Mouse (Mus musculus): ENCODE data around the gene Prlr. TPM values are rescaled to one million over a fixed set of nuclear protein-coding genes. Genes with fewer than 3 reads are reported as not detected.
A peak's percentile ranks its signal among the peaks of the same experiment; 100 is the strongest.

Gene Prlr
- total and polyA plus RNA-seq, 2 experiments from 2014 or later: 2.3 to 4.8 TPM

GRCm38 (mm10) chr15:10306461-10306860 is 129.4 kb downstream of the Prlr start:
- ATAC-seq (ENCODE audit: low FRiP score): no peak
- no peak for TF ChIP-seq CTCF (IDR thresholded peaks at IDR 0.05)
- Histone ChIP-seq H3K9me3 (ENCODE audit: low read length) (no peaks in the 10 kb centered on the region), H3K9ac (replicated peaks; ENCODE audit: low read length, poor library complexity, severe bottlenecking) (no peak overlapping the region), H3K4me3 (ENCODE audit: low read depth, low read length) (no peak overlapping the region), H3K36me3 (ENCODE audit: insufficient read depth, low read length) (no peaks in the 10 kb centered on the region), H3K4me2 (ENCODE audit: low read depth, low read length, poor library complexity, severe bottlenecking) (no peak overlapping the region), H3K27ac (ENCODE audit: low read depth, low read length) (no peak overlapping the region), H3K4me1 (ENCODE audit: insufficient read depth, low read length) (no peaks in the 10 kb centered on the region), H3K27me3 (ENCODE audit: insufficient read depth, low read length) (no peaks in the 10 kb centered on the region)
- WGBS: 94% methylated on average over 1 of the region's 1 CpGs
- DNase-seq (ENCODE audit: low spot score): no peak

- WGBS: 88% methylated on average over 5 of the region's 5 CpGs
- no peak for ATAC-seq (ENCODE audit: low FRiP score)
These were observed 134.8 kb downstream of the Prlr start for GRCm38 (mm10) chr15:10311826-10312225.

GRCm38 (mm10) chr15:10313522-10314455 is 136.8 kb downstream of the Prlr start:
- no peaks in the 10 kb centered on the region for H3K27me3 ChIP-seq (ENCODE audit: insufficient read depth, low read length)
- no peak overlapping the region for H3K27ac ChIP-seq (ENCODE audit: low read depth, low read length)
- H3K4me2 ChIP-seq (ENCODE audit: low read depth, low read length, poor library complexity, severe bottlenecking): no peak overlapping the region
- H3K4me1 ChIP-seq (ENCODE audit: insufficient read depth, low read length): no peaks in the 10 kb centered on the region
- 52% methylated on average over 7 of the region's 7 CpGs for WGBS
- peak; percentile 84 for TF ChIP-seq CTCF (IDR thresholded peaks at IDR 0.05)
- peak; percentile 72; the same call in 1 of the 2 replicates for ATAC-seq (ENCODE audit: low FRiP score)
- no peak overlapping the region for H3K4me3 ChIP-seq (ENCODE audit: low read depth, low read length)
- no peaks in the 10 kb centered on the region for H3K9me3 ChIP-seq (ENCODE audit: low read length)
- no peak overlapping the region for H3K9ac ChIP-seq (replicated peaks; ENCODE audit: low read length, poor library complexity, severe bottlenecking)
- DNase-seq (ENCODE audit: low spot score): peak; percentile 87
- no peaks in the 10 kb centered on the region for H3K36me3 ChIP-seq (ENCODE audit: insufficient read depth, low read length)

More at GRCm38 (mm10) chr15:10311826-10312225, 134.8 kb downstream of the Prlr start:
- Histone ChIP-seq H3K4me2 (ENCODE audit: low read depth, low read length, poor library complexity, severe bottlenecking) (no peak overlapping the region), H3K27me3 (ENCODE audit: insufficient read depth, low read length) (no peaks in the 10 kb centered on the region), H3K4me1 (ENCODE audit: insufficient read depth, low read length) (no peaks in the 10 kb centered on the region), H3K36me3 (ENCODE audit: insufficient read depth, low read length) (no peaks in the 10 kb centered on the region), H3K9me3 (ENCODE audit: low read length) (no peaks in the 10 kb centered on the region), H3K4me3 (ENCODE audit: low read depth, low read length) (no peak overlapping the region), H3K9ac (replicated peaks; ENCODE audit: low read length, poor library complexity, severe bottlenecking) (no peak overlapping the region), H3K27ac (ENCODE audit: low read depth, low read length) (no peak overlapping the region)
- TF ChIP-seq CTCF (IDR thresholded peaks at IDR 0.05): no peak
- DNase-seq (ENCODE audit: low spot score): no peak

GRCm38 (mm10) chr15:10325080-10325479 is 148.0 kb downstream of the Prlr start, which contains the start of gene Gm21973:
Gene Gm21973, plus strand, starts transcription at chr15:10325380.
- no peak for ATAC-seq (ENCODE audit: low FRiP score)

GRCm38 (mm10) chr15:10330626-10331025 is 153.6 kb downstream of the Prlr start:
- WGBS: 75% methylated on average over 3 of the region's 3 CpGs
- Histone ChIP-seq H3K4me3 (ENCODE audit: low read depth, low read length) (no peak overlapping the region), H3K9me3 (ENCODE audit: low read length) (no peaks in the 10 kb centered on the region), H3K4me2 (ENCODE audit: low read depth, low read length, poor library complexity, severe bottlenecking) (no peak overlapping the region), H3K27me3 (ENCODE audit: insufficient read depth, low read length) (no peaks in the 10 kb centered on the region), H3K27ac (ENCODE audit: low read depth, low read length) (no peak overlapping the region), H3K36me3 (ENCODE audit: insufficient read depth, low read length) (no peaks in the 10 kb centered on the region), H3K9ac (replicated peaks; ENCODE audit: low read length, poor library complexity, severe bottlenecking) (no peak overlapping the region), H3K4me1 (ENCODE audit: insufficient read depth, low read length) (no peaks in the 10 kb centered on the region)
- ATAC-seq (ENCODE audit: low FRiP score) (no peak), DNase-seq (ENCODE audit: low spot score) (no peak)
- TF ChIP-seq CTCF (IDR thresholded peaks at IDR 0.05): no peak

More at GRCm38 (mm10) chr15:10325080-10325479, 148.0 kb downstream of the Prlr start, which contains the start of gene Gm21973:
- no peak within 1 kb of the TSS for H3K9ac ChIP-seq (replicated peaks; ENCODE audit: low read length, poor library complexity, severe bottlenecking)
- no peaks in the 10 kb centered on the region for H3K9me3 ChIP-seq (ENCODE audit: low read length)
- H3K4me1 ChIP-seq (ENCODE audit: insufficient read depth, low read length): no peaks in the 10 kb centered on the region
- no peak within 1 kb of the TSS for H3K4me3 ChIP-seq (ENCODE audit: low read depth, low read length)
- no peaks in the 10 kb centered on the region for H3K36me3 ChIP-seq (ENCODE audit: insufficient read depth, low read length)
- no peak for TF ChIP-seq CTCF (IDR thresholded peaks at IDR 0.05)
- 93% methylated on average over 2 of the region's 2 CpGs for WGBS
- DNase-seq (ENCODE audit: low spot score): no peak
- no peaks in the 10 kb centered on the region for H3K27me3 ChIP-seq (ENCODE audit: insufficient read depth, low read length)
- no peak within 1 kb of the TSS for H3K27ac ChIP-seq (ENCODE audit: low read depth, low read length)
- no peak within 1 kb of the TSS for H3K4me2 ChIP-seq (ENCODE audit: low read depth, low read length, poor library complexity, severe bottlenecking)

- Histone ChIP-seq H3K9ac (replicated peaks; ENCODE audit: low read length, poor library complexity, severe bottlenecking) (no peak overlapping the region), H3K27me3 (ENCODE audit: insufficient read depth, low read length) (no peaks in the 10 kb centered on the region), H3K4me3 (ENCODE audit: low read depth, low read length) (no peak overlapping the region), H3K4me2 (ENCODE audit: low read depth, low read length, poor library complexity, severe bottlenecking) (no peak overlapping the region), H3K27ac (ENCODE audit: low read depth, low read length) (no peak overlapping the region), H3K4me1 (ENCODE audit: insufficient read depth, low read length) (no peaks in the 10 kb centered on the region), H3K36me3 (ENCODE audit: insufficient read depth, low read length) (no peaks in the 10 kb centered on the region), H3K9me3 (ENCODE audit: low read length) (no peaks in the 10 kb centered on the region)
- TF ChIP-seq CTCF (IDR thresholded peaks at IDR 0.05): no peak
- WGBS: 100% methylated on average over 1 of the region's 1 CpGs
- ATAC-seq (ENCODE audit: low FRiP score) (no peak), DNase-seq (ENCODE audit: low spot score) (no peak)
These were observed 155.5 kb downstream of the Prlr start for GRCm38 (mm10) chr15:10332566-10332965.

All from midbrain, postnatal 0 days (tissue).